Mouse (Mus musculus) cerebellum, adult (tissue): ENCODE results near the gene Arnt2.

ENCODE experiments used
- ATAC-seq: cut with Nextera tagmentation; 2 replicates; pipeline ENCODE4 v1.9.2; 2017; ENCODE audit warnings: mild to moderate bottlenecking, moderate library complexity, mixed read lengths; ENCODE audit not compliant: insufficient number of reproducible peaks, low FRiP score, low TSS enrichment

Gene Arnt2

DNA sequence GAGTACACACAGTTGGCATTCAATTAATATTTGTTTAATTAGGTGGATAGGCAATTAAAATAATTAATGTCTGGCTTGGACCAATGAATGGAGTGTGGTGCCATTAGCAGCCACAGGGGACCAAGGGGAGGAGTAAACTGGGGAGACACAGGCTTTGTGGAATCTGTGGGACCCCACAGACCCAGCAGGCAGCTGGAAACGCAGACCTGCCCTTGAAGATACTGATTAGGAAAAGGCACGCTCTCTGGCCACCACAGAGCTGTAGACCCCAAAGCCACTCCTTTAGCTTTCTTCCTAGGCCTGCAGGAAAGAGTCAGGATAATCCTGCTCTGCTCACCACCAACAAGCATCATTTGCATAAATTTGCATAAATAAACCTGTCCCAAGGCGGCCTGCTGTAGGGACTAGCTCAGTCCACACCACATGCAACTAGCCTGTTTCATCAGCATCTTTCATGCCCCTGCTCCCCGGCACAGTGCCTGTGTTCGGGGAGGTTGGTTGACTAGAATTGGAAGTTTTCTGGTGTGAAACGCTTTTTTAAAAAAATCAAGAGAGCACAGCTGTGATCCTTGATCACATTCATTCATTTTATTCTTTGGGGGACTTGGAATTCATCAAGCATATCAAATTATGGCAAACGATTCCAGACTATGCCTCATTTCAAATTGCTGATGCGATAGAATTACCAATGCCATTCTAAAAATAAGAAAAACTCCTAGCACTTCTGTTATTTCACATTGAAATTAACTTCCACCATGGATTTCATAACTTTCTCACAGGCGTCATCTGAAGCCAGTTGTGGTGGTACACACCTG lies 8.1 kb downstream of the Arnt2 start:
- no peak for ATAC-seq

DNA sequence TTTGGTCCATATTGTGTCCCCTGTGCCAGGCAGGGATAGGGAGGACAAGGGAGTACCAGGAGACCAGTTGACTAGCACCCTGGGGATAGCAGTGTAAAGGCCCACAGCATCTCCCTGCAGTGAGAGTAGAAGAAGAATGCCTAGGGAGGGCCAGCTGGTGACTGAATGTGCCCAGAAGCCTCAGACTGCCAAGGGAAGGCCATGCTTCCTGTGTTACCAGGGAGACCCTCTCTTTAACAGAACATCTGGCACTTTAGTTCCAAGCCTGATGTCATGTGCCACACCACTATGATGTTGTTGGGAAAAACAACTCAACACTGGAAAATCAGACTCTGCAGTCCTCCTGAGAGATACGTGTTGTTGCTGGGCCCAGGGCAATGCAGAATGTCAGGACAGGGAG lies 12.7 kb downstream of the Arnt2 start:
- ATAC-seq = no peak

DNA sequence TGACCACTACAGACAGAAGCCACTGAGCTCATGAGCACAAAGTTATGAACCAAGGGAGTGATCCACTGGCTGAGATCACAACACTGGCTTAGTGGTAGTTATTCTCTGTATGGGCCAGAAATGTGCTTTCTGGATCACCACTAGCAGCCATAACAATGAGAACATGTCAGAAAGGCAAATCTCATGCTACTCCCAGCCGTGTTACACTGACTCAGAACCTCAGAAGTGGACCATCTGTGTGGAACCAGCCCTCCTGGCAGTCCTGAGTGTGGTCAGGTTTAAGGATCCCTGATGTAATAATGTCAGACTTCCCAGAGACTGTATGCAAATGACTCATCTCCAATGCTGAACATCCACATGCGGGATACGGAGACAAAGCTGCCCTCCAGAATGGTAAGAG lies 13.4 kb downstream of the Arnt2 start:
- no peak for ATAC-seq

DNA sequence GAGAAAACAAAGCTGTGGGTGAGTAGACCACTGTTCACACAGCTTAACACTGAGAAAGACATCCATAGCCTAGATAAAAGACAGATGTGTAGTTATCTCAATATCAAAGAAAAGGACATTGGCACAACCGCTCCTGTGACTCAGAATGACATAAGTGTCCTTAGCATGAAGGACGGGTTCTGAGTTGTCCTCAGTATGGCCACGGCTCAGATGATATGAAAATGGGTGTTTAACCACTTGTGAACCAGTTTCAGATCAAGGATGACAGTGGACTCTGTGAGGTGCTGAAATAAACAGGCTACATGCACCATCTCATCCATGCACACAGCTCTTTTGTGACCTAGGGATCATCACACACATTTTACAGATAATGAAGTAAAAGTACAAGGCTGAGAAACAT lies 22.1 kb downstream of the Arnt2 start:
- no peak for ATAC-seq

DNA sequence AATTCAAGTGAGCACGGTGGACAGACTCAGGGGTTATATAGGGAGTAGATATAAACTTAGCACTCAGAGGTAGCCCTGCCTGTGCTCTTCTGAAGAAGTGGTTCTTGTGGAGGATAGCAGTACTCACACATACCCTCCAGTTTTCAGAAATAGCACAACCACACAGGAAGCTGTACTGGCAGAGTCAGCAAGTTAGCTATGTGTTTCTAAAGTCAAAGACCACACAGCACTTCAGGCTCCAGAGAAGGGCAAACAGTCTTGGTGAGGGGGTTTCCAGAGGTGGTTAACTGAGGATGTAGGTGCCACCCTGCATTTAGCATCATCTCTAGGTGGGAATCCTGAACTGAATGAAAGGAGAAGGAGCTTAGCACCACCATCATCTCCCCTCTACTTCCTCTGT lies 23.5 kb downstream of the Arnt2 start:
- no peak for ATAC-seq

DNA sequence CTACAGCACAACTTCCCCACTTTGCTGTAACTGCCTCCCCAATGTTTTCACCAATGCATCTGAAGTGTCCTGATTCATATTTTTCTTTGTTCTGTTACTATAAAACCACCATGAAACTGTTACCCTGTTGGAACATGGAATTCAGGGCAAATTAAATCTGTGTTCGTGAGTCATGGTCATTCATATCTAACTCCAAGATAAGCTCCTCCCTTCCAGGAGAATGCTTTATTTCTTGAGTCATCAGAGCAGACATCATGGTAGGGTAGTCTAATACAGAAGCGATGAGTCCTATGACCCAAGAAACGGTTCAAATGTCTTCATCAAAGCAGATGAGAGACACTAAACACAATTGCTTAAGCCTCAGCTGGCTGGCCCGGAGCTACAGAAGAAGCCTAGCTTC lies 25.2 kb downstream of the Arnt2 start:
- no peak for ATAC-seq

DNA sequence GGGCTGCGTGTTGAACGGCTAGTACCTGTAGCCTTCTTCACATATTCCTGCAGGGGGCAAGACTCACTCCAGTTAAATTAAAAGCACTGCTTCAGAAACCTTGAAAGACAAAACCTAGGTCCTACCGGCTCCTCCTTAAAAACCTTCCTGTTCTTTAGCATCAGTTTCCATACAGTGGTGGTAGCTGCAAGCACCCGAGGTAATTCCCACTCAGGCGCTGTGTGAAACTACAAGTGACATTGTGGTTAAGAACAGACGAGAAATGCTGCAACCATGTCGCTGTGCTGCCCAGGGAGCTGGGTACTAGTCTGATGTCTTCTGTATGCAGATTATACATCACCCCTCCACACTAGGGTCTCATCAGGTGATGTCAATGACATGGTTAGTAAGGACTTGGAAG lies 25.9 kb downstream of the Arnt2 start:
- ATAC-seq = no peak

DNA sequence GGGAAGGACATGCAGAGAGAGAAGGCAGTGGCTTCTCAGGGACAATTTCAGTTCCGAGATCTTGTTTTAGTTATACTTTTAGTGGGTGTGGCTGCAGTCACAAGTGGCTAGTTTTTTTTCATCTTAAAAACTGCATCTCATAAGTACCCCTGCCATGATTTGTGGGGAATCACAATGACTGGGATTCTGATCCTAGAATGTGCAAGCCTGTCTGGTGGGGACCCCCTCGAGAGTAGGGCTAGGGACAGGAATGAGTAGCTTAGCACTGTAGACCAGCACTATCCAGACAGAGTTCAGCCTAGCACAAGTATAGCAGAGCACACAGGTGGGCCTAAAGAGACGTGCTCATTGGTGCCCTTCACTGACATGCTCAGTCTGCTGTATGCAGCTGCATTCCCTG lies 27.6 kb downstream of the Arnt2 start:
- no peak for ATAC-seq

DNA sequence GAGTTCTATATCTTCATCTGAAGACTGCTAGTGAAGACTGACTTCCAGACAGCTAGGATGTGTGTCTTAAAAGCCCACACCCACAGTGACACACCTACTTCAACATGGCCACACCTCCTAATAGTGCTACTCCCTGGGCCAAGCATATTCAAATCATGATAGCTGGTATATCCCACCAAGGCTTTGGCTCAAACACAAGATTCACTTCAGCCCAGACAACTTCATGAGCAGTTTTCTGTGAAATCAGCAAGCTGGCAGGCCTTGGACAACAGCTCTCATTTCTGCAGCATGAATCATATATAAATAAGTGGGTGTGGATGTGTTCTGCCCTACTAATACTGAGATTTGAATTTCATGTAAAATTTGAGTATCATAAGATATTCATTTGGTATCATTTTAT lies 29.2 kb downstream of the Arnt2 start:
- ATAC-seq = no peak

DNA sequence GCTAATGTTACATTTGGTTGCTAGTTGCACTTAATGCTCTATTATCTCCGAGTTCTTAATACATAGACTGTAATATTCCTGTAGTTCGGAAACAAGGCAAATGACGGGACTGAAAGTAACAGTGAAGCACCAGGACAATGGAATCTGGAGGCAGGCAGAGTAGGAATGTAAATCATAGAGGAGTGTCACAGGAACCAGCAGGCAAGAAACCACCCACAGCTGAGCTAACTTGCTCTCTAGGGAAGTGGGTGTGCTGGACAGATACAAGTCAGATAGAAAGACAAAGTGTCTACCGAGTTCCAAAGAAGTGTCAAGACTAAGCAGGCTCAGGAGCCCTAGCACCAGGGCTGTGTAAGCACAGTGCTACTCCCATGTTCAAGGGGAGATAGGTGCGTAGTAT lies 32.6 kb downstream of the Arnt2 start:
- ATAC-seq = no peak

DNA sequence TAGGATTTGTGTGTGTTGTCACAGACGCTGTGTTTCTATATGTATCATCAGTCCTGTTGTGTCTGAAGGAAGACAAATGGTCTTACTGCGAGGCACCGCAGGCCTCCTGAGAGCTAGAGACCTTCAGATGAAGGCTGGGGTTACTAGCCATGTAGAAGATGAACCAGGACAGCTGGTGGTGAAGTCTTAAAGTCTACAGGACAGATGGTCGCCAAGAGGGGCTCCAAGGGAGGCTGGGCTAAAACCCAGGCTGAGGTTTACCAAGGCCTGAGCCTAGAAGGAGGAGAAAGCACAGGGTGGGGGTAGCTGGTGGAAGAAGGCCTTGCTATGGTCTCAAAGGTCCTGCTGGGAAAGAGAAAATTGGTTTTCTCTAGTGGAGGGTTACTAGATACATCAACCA lies 36.3 kb downstream of the Arnt2 start:
- no peak for ATAC-seq

DNA sequence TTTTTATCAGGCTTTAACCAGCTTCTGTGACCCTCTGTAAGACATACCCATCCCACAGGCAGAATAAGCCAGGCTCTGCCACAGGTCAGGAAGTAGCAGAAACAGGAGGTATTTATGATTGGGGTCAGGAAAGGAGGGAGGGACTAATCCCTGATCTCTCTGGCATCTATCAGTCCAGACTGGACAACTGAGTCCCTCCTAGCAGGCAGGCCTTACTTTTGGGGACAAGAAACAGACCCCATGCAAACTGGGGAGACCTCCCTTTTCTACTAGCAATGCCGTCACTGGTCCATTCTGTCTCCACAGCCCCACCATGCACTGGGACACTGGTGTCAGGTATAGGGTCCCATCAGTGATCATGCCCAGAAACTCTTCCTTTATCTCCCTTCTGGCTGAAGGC lies 37.1 kb downstream of the Arnt2 start:
- no peak for ATAC-seq

DNA sequence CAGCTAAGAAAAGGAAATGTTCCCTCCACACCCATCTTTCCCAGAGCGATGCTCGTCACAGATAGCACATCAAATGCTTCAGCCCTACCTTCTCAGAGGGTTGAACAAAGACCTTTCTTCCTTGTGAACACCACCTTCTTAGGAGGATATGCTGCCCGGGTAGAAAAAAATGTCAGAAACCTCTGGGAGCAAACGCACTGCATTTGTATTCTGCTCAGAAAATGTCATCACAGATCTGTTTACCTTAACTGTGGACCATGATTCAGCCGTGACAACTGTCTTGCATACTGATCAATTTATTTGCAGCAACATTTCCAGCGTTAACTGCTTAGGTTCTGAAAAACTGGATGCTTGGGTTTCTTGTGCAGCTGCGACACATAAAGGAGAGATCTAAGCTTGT lies 37.7 kb downstream of the Arnt2 start:
- ATAC-seq = no peak

DNA sequence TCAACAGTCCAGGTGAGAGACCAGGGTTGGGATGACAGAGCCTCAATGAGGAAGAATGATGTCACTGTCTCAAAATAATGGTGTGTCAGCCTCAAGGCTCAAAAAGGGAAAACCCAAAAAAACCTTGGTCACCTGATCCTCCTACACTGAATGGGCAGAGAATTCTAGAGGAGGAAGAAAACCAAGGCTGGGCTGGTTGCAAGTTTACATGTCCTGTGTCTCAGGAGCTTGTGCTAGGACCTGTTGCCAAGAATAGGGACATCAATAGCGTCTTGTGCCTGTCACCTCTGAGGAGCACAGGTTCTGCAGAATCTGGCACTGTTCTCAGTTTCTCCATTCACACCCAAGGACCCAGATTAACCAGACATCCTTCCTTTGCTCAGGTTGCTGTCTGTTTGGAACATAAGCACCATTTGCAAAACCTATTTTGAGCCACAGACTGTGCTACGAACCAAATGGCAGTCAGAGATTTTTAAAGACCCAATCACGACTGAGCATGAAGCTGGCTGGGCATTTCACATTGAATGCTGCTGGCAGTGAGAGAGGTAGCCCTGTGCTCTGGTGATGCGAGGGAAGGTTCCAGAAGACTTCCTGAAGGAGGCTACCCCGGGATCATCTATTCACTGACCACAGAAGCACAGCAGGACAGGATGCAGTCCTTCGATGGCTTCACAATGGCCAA lies 38.9 kb downstream of the Arnt2 start:
- ATAC-seq = no peak

DNA sequence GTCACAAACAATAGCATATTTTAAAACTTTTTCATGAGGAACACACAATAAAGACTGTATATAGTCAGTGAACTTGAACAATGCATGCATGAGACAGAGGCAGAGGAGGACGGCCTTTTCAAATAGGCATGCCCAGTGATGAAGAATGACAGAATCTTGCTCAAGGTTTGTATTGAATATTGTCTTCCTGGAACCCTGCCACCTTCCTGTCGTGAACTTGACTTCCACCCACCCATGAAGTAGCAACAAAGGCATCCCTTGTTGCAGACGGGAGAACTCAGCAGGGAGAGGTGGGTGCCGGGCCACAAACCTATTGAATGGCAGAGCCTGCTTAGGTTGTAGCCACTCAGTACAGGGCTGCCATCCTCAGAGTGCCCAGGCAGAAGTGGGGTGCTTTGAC lies 43.7 kb downstream of the Arnt2 start:
- no peak for ATAC-seq

DNA sequence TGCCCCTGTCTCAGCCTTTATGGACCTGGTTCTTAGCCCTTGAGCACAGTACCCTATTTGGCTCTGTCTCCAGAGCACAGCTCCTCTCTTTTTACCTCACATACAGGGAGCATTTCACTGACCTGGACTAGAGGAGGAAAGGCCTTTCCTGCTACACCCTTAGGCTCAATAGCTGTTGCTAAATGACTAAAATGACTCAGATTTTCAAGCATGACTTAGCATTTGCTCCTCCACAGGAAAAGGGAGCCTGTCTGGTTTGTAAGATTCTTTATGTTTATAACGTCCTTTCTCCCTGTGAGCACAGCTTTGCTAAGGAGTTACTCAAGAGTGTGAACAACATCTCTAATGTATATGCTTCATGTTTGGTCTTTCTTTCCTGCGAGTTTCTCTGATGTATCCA lies 47.3 kb downstream of the Arnt2 start:
- no peak for ATAC-seq

DNA sequence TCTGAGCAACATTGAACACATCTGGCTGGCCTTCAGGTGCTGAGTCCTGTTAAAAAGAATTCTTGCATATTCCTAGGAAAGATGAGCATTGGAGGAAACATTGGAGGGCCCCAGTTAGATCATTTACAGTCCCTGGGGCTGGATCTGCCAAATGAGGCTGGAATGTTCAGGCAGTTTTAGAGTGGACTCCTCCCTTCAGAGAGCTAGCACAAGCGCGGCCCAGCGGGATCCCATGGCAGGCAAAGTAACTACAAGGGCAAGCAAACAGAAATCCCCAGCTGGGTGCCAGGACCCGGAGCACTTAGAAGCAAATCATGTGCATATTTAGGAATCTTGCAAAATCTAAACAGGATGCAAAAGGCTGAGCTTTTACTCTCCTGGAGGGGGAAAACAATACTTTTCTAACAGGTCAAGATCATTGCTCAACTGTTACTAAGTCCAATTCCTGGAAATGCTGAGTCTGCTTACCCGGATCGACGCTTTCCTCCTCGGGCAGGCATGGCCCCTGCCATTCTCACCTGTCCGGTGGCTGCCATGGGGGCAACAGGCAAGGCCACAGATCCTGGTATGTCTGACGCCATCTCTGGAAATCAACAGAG lies 48.8 kb downstream of the Arnt2 start:
- ATAC-seq = no peak

DNA sequence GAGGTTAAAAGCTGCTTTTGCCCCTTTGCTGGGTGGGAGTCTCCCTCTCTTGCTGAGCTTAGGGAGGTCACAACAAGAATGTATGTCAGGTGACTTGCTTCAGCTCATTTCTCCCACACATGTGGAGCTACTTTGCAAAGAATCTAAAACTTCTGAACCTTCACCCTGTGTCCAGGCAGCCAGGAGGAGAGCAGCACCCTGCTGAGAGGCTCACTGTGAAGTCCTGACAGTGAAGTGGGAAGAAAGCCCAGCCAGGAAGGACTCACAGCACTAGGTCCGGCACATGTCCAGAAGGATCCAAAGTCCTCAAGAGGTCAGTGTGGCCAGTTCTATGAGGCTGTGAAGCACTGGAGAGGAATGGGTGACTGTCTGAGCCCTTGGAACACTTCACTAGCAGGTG lies 51.5 kb downstream of the Arnt2 start:
- no peak for ATAC-seq

DNA sequence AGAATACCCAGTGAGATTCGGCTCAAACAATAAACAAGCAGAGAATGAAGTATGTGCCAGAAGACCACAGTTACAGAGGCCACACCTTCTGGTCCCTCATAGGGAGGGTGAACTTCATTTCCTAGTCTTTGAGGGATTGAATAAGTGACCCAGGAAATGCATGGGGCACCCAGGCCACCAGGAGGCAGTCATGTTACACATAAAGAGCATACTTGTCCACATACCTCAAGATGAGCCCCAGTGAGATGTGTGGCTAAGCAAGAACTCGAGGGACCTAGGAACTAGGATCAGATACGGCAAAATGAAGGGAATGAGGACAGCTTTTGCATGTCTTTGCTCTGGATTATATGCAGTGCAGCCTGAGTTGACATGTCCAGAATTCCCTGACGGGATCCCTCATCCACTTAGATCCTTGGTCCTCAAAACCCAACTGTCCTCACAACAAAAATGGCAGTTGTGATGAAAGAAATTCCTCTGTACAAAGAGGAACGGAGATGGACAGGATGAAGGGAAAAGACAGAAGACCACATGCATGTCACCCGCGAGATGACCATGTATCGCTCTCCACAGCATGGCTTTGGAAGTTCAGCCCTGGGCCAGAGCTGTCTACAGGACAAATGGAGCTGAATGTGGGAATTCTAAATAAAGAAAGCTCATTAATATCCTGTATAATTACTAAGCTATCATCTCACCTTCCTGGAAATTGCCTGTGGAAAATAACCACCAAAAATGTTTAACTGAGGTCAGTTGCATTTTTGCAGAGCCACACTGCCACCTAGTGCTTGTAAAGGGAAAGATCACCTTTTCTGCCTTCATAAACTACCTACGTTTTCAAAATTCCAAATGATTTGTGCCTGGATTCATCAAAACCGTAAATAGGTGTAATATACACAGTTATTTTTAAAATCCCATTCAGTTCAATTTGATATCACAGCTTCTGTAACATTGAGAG lies 54.1 kb downstream of the Arnt2 start:
- 0 out of 2 replicates have a peak, but pooled peaks have one; percentile 38 for ATAC-seq

DNA sequence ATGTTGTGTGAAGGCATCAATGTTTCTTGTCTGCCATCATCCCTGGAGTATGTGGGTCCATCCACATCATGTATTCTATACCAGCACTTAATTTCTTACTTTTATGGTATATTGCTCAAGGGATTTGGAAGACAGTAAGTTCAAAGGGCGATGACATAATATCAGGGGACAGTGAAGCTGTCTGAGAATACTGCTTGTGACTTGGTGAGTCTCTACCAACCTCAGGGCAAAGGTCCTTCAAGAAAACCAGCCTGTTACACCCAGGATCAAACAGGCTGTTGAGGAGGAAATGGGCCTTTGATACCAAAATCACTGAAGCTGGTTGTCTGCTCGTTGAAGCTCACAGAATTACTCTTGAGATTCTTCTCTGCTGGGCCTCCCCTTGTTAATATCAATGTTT lies 55.1 kb downstream of the Arnt2 start:
- no peak for ATAC-seq

DNA sequence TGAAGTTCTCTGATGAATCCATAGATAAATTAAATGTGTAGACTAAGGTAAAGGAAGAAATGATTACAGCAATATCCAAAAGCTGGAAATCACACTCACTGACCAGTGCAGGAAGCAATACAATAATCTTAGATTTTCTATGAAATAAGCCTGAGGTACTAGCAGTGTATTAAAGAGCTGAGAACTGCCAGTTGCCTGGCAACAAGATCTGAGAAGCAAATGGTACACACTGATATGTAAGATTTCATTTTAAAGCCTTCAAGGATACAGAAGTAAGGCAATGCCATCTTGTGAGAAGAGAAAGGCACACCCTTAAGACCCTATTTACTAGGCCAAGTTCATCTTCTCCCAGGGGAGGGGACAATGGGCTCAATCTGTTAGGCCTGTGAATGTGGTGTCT lies 59.4 kb downstream of the Arnt2 start:
- ATAC-seq = no peak
